Mouse (Mus musculus) layer of hippocampus, adult 8-10 months (tissue): ENCODE results near the gene Arsb. TPM values are rescaled to one million over a fixed set of nuclear protein-coding genes. Genes with fewer than 3 reads are reported as not detected.

ENCODE experiments used
- DNase-seq, 2 experiments: peaks; one replicate each; pipeline ENCODE4 v3.0.0; 2022; ENCODE audit warnings: low spot score in 2 of 2
- total RNA-seq, 4 experiments: library from RNA; stranded (reverse); gene quantifications; 2 replicates each; pipeline ENCODE4 v1.2.4; 2022

Arsb gene
- total RNA-seq, 4 experiments from 2014 or later = 81.5 to 103 (median 92.5) TPM

DNA sequence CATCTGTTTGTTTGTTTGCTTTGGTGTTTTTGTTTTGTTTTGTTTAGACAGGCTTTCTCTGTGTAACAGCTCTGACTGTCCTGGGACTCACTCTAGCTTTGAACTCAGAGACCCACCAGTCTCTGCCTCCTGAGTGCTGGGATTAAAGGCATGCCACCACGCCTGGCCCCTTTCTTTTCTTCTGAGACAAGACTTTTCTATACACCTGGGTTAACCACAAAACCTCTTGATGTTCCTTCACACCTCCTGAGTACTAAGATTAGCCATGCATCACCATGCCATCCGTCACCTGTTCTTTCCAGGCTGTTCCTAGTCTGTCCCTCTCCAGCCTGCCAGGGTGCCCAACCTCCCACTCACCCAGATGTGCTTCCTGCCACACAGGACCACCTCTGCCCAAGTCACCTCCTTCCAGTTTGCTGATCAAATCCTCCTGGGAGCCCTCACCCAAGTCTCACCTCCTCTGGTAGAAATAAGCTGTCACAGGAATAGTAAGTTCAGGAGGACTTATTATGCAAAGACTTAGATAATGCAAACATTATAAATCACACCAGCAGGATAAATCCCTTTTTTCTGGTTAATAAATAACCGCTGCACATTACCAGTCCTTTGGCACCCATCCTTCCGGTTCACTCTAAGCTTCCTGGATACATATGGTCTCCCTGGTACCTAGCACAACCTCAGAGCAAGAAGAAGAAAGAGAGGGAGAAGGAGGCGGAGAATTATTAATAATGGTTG lies 150.6 kb downstream of the Arsb start:
- no peak for DNase-seq

DNA sequence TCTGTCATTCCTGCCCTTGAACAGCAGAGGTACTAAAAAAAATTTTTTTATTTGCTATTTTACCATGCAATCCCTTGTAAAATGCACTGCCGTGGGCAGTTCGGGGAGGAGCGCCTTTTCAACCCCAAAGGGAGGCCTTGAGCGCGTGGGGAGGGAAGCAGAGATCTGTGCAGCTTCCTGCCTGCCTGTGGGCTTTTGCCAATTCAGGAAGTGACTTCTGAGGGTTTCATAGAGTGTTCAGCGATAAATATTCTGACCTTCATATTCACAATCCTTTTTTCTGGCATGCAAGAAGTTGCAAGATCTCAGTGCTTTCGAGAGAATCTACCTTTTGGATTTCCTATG lies 151.1 kb downstream of the Arsb start:
- no peak for DNase-seq

- no peak for DNase-seq
These were observed 153.5 kb downstream of the Arsb start for GRCm38 (mm10) chr13:93924735-93925432.

DNA sequence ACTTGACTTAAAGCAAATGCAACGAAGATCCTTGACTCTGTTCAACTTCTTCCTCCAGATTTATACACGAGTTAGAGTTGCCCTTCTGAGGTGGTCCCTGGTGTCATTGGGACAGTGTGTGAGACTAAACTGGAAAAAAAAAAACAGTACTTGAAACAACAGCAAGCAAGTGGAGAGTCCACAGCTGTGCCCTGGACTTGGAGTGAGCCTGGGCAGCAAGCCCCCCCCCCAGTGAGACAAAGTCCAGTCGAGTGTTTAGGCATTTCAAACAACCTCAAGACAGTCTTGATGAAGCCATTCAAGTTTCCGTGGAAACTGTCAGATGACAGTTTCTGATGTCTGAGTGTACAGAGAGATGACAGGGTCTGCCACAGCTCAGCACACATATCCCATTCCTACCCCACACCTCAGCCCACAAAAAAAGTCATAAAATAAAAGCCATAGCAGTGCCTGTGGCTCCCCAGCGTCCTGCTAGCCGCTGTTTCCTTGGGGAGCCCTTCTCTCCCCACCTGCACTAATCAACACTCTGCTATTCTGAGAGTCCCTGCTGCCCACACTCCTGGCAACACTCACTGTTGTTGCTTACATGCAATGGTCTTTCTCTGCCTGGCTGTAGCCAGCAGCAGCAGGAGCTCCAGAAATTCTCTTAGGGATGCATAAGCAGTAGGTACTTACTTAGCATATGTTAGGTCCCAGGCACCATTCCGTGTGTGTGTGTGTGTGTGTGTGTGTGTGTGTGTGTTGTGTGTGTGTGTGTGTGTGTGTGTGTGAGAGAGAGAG lies 159.3 kb downstream of the Arsb start:
- DNase-seq = peak; percentile 56 to 61

- DNase-seq = no peak
These were observed 165.0 kb downstream of the Arsb start for GRCm38 (mm10) chr13:93936455-93936854.

DNA sequence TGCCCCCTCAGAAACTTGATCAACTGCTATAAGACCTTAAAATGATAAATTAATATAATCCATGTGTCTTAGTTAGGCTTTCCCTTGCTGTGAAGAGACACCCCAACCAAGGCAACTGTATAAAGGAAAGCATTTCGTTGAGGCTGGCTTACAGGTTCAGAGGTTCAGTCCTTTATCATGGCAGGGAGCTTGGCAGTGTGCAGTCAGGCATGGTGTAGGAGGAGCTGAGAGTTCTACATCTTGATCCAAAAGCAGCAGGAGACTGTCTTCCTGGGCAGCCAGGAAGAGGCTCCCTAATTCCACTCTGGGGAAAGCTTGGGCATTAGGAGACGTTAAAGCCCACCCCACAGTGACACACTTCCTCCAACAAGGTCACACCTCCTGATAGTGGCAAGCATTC lies 166.7 kb downstream of the Arsb start:
- DNase-seq = no peak

- no peak for DNase-seq
These were observed 168.1 kb downstream of the Arsb start for GRCm38 (mm10) chr13:93939363-93940127.

DNA sequence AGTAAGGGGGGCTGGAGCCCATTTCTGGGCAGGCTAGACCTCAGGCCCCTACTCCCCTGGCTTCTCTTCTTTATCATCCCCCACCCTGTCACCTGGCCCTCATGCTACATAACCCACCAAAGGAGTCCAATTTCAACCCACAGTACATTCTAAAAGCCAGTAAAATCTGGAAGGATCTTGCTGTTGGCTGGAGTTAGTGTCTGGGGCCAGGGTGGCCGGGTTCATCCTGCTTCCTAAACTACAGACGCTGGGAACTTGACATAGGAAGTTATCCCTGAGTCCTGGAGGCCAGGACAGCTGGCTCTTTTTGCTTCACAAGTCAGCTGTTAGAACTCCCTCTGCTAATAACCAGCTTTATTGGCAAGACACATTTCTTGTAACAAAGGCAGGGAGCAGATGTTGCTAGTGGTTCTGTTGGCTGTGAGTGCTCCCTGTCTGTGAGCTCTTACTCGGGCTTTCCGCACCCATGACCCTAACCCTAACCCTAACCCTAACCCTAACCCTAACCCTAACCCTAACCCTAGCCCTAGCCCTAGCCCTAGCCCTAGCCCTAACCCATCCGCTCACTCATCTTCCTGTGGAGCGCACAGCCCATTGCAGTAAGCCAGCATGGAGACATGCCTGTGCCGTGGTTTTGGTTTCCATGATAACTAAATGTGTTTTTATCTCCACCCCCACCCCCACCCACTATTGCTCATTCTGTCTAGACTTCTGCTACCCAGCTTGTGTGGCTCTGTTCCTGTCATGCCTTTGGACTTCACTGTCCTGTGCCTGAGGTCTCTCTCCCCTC lies 169.5 kb downstream of the Arsb start:
- DNase-seq = peak in 1 of 2 experiments; percentile 15

DNA sequence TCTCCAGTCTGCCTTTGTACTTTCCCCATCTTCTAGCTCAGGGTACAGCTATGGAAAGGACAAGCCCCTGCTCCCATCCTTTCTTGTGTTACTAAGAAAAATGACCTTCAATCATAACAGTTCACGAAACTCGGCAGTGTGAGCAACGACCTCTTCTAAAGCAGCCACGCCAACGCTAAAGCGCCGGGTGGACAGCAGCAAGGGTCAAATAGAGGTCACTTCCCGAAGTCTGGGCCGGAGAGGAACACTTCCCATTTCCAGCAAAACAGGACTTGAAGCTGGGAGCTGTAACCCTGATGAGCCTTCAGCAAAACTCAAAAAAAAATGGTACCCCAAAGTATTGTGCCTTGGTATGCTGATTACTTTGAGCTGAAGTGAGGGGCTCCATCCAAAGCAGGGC lies 179.6 kb downstream of the Arsb start:
- DNase-seq = no peak

- no peak for DNase-seq
These were observed 180.1 kb downstream of the Arsb start for GRCm38 (mm10) chr13:93951555-93951954.

DNA sequence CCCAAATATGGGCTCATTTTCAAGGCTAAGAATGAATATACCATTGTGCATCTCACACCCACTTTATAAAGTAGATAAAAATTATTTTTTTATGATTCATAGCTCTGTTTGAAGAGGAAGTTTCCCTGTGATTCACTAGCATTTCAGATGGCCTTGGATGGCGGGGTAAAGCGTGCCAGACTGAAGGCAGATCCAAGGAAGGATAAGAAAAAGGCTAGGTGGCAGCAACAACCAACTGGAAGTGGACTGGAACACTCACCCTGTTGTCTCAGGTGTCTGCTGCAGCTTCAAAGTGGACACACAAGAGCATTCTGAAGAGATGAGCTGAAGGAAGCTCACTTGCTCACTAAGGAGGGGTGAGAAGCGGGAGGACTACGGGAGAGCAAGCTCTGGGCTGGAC lies 181.0 kb downstream of the Arsb start:
- DNase-seq = no peak

- DNase-seq = no peak
These were observed 186.5 kb downstream of the Arsb start for GRCm38 (mm10) chr13:93957907-93958306.

DNA sequence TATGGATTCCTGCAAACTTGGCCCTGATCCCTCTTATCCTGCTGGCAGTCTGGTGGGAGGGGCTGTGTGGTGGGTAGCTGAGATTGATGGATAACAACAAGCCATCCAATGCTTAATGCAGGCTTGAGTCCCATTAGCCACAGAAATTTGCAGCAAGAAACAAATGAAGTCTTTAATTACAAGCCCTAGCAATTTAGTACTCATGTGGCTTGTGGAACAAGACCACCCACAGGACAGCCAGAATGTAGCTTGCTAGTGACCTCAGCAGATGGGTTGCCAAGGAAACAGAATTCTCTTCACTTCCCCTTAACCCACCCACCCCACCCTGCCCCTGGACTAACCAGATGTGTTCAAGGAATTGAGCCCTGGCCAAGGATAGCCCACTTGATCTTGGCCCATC lies 194.8 kb downstream of the Arsb start:
- DNase-seq = peak; percentile 5 to 7

- peak; percentile 24 to 49 for DNase-seq
These were observed 195.7 kb downstream of the Arsb start for GRCm38 (mm10) chr13:93967138-93967537.

DNA sequence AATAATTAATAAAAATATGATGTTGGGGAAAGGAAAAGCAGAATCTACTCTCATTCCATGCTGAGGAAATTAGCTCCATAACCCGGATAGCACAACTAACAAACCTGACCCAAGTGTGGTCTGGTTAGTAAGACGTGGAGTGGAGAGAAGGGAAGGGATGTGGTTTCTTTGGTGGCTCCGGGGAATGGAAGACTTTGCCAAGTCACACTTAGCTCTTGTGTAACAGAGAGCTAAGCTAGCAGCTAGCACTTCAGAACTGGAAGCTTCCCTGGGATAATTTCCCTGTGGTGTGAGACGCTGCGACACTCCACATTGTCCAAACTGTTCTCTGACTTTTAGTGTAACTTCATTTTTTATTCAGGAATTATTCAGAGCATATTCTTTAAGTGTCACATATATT lies 198.7 kb downstream of the Arsb start:
- no peak for DNase-seq

DNA sequence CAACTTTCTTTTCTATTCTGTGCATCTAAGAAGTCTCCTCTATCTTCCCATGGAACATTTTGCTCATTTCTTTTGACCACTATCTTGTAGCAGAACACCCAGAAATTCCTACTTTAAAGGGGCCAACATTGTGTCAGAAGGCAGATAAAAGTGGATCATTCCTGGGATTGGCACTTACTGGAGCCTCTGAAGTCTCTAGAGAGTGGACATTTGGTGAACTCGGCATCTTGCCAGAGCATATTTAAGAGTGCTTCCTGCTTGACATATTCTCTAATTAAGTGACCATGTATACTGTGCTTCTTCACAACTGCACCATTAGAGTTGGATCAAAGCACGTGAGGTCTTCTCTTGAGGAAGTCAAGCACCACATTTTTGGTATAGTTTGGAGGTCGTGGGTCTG lies 201.0 kb downstream of the Arsb start:
- no peak for DNase-seq

- DNase-seq = no peak
These were observed 204.2 kb downstream of the Arsb start for GRCm38 (mm10) chr13:93975668-93976067.

DNA sequence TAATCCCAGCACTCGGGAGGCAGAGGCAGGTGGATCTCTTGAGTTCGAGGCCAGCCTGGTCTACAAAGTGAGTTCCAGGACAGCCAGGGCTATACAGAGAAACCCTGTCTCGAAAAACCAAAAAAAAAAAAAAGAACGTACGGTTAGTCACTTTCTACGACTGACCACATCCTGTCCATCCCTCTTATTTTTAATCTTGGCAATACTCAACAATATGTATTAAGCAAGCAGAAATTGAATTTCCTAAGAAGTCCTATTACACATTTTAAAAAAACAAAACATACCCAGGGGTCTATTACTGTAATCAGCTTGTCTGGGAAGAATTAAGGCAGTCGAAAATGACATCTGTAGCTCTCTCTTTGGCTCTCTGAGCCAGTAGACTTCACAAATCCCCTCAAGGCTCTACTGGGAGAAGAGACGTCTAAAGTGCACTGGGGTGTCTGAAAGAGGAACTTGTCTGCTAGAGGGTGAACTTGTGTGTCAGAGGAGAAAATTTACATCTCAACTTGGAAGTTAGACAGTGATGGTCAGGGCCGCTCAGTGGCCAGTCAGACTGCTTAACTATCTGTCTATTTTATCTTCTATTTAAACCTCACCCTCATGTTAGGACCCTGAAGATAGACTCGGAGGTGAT lies 205.6 kb downstream of the Arsb start:
- no peak for DNase-seq

DNA sequence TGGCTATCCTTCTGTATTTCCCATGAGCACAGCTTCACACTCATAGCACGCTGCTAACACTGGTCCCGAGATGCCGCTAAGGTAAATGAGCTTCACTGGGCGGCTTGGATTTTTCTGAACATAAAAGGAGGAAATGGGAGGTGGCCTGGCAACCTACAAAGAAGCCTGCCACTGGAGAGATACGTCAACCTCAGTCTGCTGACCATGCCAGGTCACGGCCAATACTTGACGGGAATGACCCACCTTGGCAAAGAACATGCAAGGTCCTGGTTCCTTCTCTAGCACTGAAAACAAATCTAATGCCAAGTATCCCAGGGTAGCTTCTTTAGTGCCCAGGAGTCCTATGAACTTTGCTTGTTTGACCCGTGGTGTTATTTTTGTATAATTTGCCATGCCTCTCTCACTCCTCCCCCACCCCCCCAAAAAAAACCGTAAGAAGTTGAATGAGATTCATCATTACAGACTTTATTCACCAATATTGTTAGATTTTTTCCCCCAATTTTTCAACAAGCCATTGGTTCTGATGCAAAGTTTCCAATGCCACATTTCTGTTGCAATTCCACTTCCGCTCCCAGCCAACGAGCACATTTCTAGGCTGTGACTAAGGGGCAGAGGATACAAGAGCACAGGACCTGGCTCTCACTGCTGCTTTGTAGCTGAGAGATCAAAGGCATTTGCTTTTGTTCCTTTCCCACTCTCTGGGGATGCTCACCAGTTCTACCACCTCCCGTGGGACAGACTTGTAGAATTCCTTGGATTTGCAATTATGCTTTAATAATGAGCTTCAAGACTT lies 207.5 kb downstream of the Arsb start:
- DNase-seq = no peak

DNA sequence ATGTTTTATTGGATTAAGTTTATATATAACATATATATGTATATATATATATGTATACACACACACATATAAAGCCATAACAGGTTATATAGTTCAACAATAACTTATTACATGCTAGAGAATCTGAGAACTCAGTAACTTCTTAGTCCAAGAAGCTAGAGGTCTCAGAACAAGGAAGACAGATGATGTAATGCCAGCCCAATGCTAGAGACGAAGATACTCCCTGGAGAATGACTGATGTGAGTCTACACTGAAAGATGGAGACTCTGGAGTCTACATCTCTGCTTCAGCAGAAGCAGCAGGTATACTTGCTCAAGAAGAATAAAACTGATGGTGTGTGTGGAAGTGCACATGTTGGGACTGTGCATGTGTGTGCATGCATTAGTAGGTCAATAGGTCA lies 208.3 kb downstream of the Arsb start:
- no peak for DNase-seq
